Mouse (Mus musculus): ENCODE data around the gene Bbip1. TPM values are rescaled to one million over a fixed set of nuclear protein-coding genes. Genes with fewer than 3 reads are reported as not detected.

Bbip1 gene
- total RNA-seq, 2 experiments from 2014 or later: 53.3 to 54.2 TPM

DNA sequence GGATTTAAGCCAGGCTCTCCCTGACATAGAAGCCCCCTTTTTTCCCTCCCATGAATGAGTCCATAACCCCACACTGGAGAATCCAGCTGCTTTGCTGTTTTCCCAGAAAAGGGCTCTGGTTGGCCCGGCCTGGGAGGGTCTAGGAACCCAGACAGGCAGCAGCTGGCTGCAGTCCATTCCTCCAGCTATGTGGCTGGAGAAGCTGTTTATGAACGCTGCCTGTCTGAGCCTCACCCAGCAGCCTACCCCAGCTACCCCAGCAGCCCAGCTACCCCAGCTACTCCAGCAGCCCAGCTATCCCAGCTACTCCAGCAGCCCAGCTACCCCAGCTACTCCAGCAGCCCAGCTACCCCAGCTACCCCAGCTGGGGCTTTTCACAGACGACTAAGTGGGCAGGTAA is 52.4 kb downstream of the Bbip1 start, which contains the start of gene Pdcd4:
Gene Pdcd4 (plus strand): TSS at position 171 of the 400 bp plus-strand sequence.
- no peak for DNase-seq (ENCODE audit: extremely low spot score in 1 of 2, low spot score in 1 of 2)

DNA sequence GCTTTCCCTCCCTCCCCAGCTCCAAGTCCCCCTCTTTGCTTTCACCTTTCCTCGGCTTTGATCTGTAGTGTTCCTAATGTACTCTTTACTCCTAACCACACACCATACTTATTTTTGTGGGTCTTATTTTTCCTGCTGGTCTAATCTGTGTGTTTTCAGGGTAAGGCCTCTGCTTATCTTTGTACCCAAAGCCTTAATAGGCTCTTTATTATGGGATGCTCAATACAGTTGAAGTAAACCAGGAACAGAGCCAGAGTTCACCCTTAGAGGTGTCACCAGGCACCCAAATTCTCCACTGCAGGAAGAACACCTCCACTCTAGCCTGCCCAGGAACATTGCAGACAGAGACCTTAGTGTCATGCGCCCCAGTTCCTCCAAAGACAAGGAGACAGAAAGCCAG is 52.9 kb downstream of the Bbip1 start:
- no peak for DNase-seq (ENCODE audit: extremely low spot score in 1 of 2, low spot score in 1 of 2)

DNA sequence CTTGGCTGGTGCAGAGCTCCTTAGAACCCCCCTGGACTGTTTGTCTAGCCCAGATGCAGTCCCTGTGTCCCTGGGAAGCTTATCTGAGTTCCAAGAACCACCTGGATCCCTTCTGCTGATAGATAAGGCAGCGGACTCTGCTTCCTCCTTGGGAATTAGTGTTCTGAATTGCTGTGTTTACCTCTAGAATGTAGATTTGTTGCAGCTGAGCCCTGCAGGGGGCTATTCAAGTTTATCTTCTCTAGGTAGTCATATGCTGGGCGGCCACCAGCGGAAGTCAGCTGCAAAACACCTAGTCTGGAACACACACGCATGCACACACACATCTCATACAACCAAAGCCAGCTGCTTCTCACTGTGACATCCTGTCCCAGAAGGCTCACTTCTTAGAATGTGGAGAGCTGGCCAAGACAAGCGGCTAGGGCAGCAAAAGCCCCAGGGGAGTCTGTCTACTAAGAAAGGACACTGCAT is 53.6 kb downstream of the Bbip1 start:
- DNase-seq (ENCODE audit: extremely low spot score in 1 of 2, low spot score in 1 of 2): no peak

DNA sequence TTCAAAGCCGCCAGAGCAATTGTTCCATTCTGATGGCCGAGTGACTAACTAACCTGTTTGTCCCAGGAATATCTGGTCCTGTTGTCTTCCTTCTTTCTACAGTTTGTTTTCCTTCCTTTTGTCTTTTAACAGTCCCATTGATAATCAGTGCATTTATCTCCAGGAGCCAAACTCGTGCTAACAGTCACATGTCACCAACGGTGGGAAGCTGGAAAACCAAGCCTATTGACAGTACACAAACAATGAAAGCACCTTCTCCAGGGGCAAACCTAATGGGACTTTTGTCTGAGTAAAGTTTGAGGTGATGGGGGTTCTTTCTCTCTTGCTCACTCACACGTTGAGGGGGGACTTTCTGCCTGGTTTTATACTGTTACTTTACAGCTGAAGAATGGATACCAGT is 54.2 kb downstream of the Bbip1 start:
- DNase-seq (ENCODE audit: extremely low spot score in 1 of 2, low spot score in 1 of 2): no peak

DNA sequence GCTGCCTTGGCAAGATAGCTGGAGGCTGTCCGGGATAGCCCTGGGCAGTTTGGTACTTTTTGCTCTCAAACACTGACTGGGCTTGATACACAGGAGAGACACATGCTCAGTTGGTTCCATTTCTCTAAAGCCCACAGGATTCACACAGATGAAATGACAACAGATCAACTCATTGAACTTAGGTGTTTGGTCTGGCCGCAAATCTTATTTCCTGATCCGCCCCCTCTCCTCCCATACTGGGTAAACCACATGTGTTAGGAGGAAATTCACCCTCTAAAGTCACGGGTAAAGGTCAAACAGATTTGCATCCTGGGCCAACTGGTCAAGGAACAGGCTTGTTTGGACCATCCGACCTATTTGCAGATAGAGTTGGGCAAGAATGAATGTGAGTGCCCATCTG is 54.9 kb downstream of the Bbip1 start:
- DNase-seq (ENCODE audit: extremely low spot score in 1 of 2, low spot score in 1 of 2): no peak

DNA sequence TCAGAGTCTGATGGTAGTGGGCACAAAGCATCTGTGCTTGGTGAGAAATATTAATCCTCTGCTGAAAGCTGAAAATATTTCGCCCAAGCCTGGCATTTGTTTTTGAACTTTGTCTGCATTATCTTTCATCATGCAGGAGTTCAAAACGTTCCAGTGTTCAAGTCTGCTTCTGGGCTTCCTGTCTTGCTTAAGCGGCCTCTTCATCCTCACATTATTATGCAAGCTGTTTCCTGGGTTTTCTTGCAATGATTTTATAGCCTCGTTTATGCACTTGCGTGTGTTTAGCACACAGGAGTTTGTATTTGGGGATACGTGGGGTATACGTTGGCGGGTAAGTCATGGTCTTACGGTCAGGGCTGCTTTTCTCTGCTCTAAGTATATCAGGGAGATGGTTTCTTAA is 56.1 kb downstream of the Bbip1 start:
- no peak for DNase-seq (ENCODE audit: extremely low spot score in 1 of 2, low spot score in 1 of 2)

DNA sequence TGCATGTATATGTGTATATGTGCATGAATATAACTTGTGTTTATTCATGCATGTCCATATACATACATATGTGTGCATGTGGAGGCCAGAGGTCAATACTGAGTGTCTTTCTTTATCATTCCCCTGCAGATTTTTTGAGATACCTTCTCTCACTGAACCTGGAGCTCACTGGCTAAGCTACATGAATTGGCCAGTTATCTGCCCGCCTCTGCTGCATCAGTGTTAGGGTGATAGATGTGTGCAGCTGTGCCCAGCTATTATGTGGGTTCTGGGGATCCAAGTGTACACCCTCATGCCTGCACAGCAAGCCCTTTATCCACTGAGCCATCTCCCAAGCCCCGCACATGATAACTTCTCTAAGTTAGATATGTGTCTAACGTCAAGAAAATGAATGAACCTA is 56.6 kb downstream of the Bbip1 start:
- DNase-seq (ENCODE audit: extremely low spot score in 1 of 2, low spot score in 1 of 2): no peak

DNA sequence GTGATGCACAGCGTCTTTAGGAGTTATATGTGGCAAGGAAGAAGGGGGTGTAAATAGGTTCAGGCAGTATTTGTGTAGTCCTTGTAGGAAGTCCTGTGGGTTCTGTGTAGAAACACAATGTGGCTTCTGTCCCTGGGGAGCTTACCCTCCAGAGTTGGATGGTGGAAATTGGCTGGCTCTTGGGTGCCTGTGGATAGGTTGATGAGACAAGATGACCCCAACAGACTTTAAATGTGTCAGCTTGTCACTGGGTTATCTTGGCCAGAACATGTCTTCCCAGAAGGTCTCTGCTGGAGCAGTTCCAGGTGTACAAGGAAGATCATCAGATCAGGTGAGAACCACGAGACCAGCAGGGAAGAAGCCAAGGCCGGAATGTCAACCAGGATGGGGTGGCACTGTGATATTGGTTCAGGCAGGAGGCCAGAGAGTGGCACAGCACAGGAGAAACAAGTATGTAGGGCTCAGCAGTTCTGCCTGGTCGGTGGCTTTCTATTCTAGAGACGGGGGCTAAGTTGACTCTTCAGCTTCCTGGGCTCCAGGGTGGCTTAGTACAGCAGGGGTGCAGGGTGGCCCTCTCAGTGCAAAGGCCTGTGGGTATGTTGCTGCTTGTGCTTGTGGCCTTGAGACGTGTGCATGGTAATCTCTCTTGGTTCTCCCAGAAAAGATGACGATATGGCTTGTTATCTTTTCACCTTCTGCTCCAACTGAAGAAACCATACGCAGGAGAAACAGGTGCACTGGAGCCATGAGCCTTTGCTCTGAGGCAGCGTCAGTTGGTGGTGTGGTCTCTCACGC is 57.7 kb downstream of the Bbip1 start:
- no peak for DNase-seq (ENCODE audit: extremely low spot score in 1 of 2, low spot score in 1 of 2)

DNA sequence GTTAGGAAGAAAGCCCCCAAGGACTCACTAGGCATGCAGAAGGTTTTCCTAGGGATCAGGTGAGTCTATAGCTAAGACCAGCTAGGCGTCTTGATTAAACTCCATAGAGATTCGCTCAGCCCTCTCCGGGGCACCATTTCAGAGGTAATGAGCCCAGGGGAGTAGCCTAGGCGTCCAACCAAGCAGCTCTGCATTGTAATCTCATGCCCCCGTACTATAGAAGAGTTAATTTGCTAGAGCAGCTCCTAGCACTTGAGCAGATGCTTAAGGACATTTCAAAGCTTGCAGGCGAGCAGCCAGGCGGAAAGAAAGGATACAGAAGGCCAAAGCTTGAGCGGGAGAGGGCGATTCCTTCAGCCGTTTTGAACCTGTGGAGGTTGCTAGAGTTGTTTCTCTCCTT is 59.0 kb downstream of the Bbip1 start:
- DNase-seq (ENCODE audit: extremely low spot score in 1 of 2, low spot score in 1 of 2): no peak

DNA sequence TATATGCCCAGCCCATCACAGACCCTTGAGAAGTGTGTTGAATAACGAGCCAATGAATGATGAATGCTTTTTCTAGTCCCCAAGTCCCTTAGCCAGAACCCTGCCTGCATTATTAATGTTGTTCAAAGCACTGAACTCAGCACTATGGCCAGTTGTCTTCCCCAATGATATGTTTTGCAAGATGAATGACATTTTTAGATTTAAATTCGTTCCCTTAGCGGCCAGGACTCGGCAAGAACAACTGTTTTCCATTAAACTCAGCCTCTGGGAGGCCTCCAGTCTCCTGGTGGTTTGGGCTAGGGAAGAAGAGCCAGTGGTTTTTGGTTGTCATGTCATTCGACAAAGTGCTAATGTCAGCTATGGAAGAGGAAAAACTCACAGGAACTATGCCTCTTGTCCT is 62.6 kb downstream of the Bbip1 start:
- DNase-seq (ENCODE audit: extremely low spot score in 1 of 2, low spot score in 1 of 2): no peak

DNA sequence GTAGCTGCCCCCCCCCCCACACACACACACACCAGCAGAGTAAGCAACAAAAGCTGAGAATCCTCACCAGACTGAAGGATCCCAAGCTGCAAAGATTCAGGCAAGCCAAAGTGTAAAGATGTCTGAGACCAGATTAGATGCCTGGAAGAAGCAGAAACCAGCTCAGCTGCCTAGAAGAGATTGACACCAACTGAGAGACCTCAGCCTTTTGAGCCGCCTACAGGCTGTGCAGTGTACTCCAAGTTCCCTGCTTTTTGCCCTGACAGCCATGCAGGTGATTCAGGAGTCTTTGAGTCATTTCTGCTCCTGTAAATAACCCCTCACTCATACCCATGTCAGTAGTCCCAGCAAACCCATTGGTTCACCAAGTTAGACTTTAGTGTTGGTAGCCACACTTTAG is 64.0 kb downstream of the Bbip1 start:
- DNase-seq (ENCODE audit: extremely low spot score in 1 of 2, low spot score in 1 of 2): no peak

Other genes with a start within 250 kb of the Bbip1 start
- 100 to 1,000 TPM; 118 to 120 TPM for gene Pdcd4, start 52.4 kb downstream of the Bbip1 start, total RNA-seq (2021)
- 10 to 100 TPM; 47.8 to 49.1 TPM for gene Shoc2, start 321 bp downstream of the Bbip1 start, total RNA-seq (2021)
- 10 to 100 TPM; 12.8 to 14.8 TPM for gene Adra2a, start 99.5 kb upstream of the Bbip1 start, total RNA-seq (2021)

Measured in layer of hippocampus, postnatal 25 days (tissue).